Mouse (Mus musculus) G1E (cell line): ENCODE results near the gene Vrk1.

ENCODE experiments used
- CTCF ChIP-seq: IDR thresholded peaks from 2 replicates; pipeline ENCODE4 v1.5.1; 2012; ENCODE audit warnings: low read depth, low read length, inconsistent platforms, mixed read lengths
- GATA1 ChIP-seq: IDR thresholded peaks from 2 replicates; pipeline ENCODE4 v1.6.1; 2012; ENCODE audit warnings: borderline replicate concordance, low read length, inconsistent platforms, mixed read lengths

DNA sequence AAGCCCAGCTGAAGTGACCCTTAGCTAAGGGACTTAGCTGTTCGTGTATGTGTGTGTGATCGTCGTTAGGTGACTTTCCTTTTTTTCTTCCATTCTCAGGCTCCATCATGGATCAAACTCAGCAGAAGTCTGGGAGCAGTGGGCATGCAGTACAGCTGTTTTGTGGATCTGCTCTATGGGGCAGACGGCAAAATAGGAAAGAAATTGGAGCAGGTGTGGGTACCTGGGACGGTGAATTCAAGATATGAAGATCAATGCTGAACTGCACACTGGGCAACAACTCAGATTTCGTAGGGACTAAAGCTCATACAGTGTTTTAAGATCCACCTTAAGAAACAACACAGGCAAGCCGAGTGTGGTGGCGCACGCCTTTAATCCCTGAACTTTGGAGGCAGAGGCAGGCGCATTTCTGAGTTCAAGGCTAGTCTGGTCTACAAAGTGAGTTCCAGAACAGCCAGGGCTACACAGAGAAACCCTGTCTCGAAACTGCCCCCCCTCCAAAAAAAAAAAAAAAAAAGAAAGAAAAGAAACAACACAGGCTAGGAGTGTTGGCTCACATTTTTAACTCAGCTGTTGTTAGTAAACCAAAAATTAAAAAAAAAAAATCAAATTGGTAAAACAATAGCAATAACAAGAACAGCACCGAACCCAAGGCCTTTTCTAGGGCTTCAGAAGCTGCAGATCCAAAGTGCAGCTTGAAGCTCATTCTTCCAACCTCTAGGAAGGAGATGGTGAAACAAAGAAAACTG is 732 bp upstream of the Vrk1 start:
- TF ChIP-seq CTCF (no peak), GATA1 (no peak)
